Mouse (Mus musculus): ENCODE data around the gene Lrrfip1. TPM values are rescaled to one million over a fixed set of nuclear protein-coding genes. Genes with fewer than 3 reads are reported as not detected.

Lrrfip1 gene
- polyA plus RNA-seq, 1 experiment from 2014 or later, result 50.8 TPM

GRCm38 (mm10) chr1:91046237-91046636, 47.7 kb downstream of the Lrrfip1 start:
- no peaks in the 10 kb centered on the region for H3K36me3 ChIP-seq (ENCODE audit: insufficient read depth, low read length)
- H3K27ac ChIP-seq (ENCODE audit: low read length), result no peak overlapping the region
- no peaks in the 10 kb centered on the region for H3K9me3 ChIP-seq (ENCODE audit: low read length)

GRCm38 (mm10) chr1:91049296-91049695, 50.8 kb downstream of the Lrrfip1 start:
- ATAC-seq (ENCODE audit: low FRiP score, low TSS enrichment), result no peak
- Histone ChIP-seq H3K4me1 (ENCODE audit: insufficient read depth, low read length) (peaks cover 29% of the 10 kb centered on the region), H3K27me3 (ENCODE audit: insufficient read depth, low read length) (no peaks in the 10 kb centered on the region), H3K27ac (ENCODE audit: low read length) (no peak overlapping the region), H3K9me3 (ENCODE audit: low read length) (no peaks in the 10 kb centered on the region), H3K4me3 (ENCODE audit: low read length) (no peak overlapping the region), H3K4me2 (replicated peaks; ENCODE audit: low read depth, low read length) (no peak overlapping the region), H3K9ac (replicated peaks; ENCODE audit: low read length) (no peak overlapping the region), H3K36me3 (ENCODE audit: insufficient read depth, low read length) (no peaks in the 10 kb centered on the region)
- WGBS, result 73% methylated on average over 6 of the region's 6 CpGs

More at GRCm38 (mm10) chr1:91046237-91046636, 47.7 kb downstream of the Lrrfip1 start:
- H3K4me3 ChIP-seq (ENCODE audit: low read length), result no peak overlapping the region
- no peak overlapping the region for H3K9ac ChIP-seq (replicated peaks; ENCODE audit: low read length)
- no peak overlapping the region for H3K4me2 ChIP-seq (replicated peaks; ENCODE audit: low read depth, low read length)
- 44% methylated on average over 5 of the region's 5 CpGs for WGBS
- H3K27me3 ChIP-seq (ENCODE audit: insufficient read depth, low read length), result no peaks in the 10 kb centered on the region
- ATAC-seq (ENCODE audit: low FRiP score, low TSS enrichment), result no peak
- H3K4me1 ChIP-seq (ENCODE audit: insufficient read depth, low read length), result peaks cover 11% of the 10 kb centered on the region; the same call in 1 of the 2 replicates

GRCm38 (mm10) chr1:91051461-91052094, 53.0 kb downstream of the Lrrfip1 start:
- H3K9ac ChIP-seq (replicated peaks; ENCODE audit: low read length), result no peak overlapping the region
- 51% methylated on average over 8 of the region's 8 CpGs for WGBS

GRCm38 (mm10) chr1:91052747-91053181, 54.2 kb downstream of the Lrrfip1 start:
- H3K9me3 ChIP-seq (ENCODE audit: low read length), result no peaks in the 10 kb centered on the region
- no peaks in the 10 kb centered on the region for H3K36me3 ChIP-seq (ENCODE audit: insufficient read depth, low read length)
- under 1% methylated on average over 28 of the region's 28 CpGs for WGBS
- peak overlapping the region; percentile 78 for H3K4me2 ChIP-seq (replicated peaks; ENCODE audit: low read depth, low read length)
- peak overlapping the region; percentile 76 for H3K9ac ChIP-seq (replicated peaks; ENCODE audit: low read length)
- ATAC-seq (ENCODE audit: low FRiP score, low TSS enrichment), result peak; percentile 96
- H3K4me1 ChIP-seq (ENCODE audit: insufficient read depth, low read length), result peaks cover 56% of the 10 kb centered on the region
- peak overlapping the region; percentile 91; the same call in 1 of the 2 replicates for H3K27ac ChIP-seq (ENCODE audit: low read length)
- H3K27me3 ChIP-seq (ENCODE audit: insufficient read depth, low read length), result no peaks in the 10 kb centered on the region
- peak overlapping the region; percentile 62 for H3K4me3 ChIP-seq (ENCODE audit: low read length)

More at GRCm38 (mm10) chr1:91051461-91052094, 53.0 kb downstream of the Lrrfip1 start:
- H3K4me3 ChIP-seq (ENCODE audit: low read length), result no peak overlapping the region
- ATAC-seq (ENCODE audit: low FRiP score, low TSS enrichment), result no peak
- H3K4me2 ChIP-seq (replicated peaks; ENCODE audit: low read depth, low read length), result peak overlapping the region; percentile 78
- H3K36me3 ChIP-seq (ENCODE audit: insufficient read depth, low read length), result no peaks in the 10 kb centered on the region
- no peak overlapping the region for H3K27ac ChIP-seq (ENCODE audit: low read length)
- H3K27me3 ChIP-seq (ENCODE audit: insufficient read depth, low read length), result no peaks in the 10 kb centered on the region
- peaks cover 45% of the 10 kb centered on the region for H3K4me1 ChIP-seq (ENCODE audit: insufficient read depth, low read length)
- no peaks in the 10 kb centered on the region for H3K9me3 ChIP-seq (ENCODE audit: low read length)

- Histone ChIP-seq H3K4me1 (ENCODE audit: insufficient read depth, low read length) (peaks cover 60% of the 10 kb centered on the region), H3K4me3 (ENCODE audit: low read length) (peak overlapping the region; percentile 62), H3K9me3 (ENCODE audit: low read length) (no peaks in the 10 kb centered on the region), H3K27ac (ENCODE audit: low read length) (peak overlapping the region; percentile 91), H3K27me3 (ENCODE audit: insufficient read depth, low read length) (no peaks in the 10 kb centered on the region), H3K36me3 (ENCODE audit: insufficient read depth, low read length) (no peaks in the 10 kb centered on the region), H3K9ac (replicated peaks; ENCODE audit: low read length) (peak overlapping the region; percentile 76), H3K4me2 (replicated peaks; ENCODE audit: low read depth, low read length) (peak overlapping the region; percentile 78)
- WGBS, result 2% methylated on average over 35 of the region's 41 CpGs
- ATAC-seq (ENCODE audit: low FRiP score, low TSS enrichment), result peak; percentile 78
Observed at GRCm38 (mm10) chr1:91053218-91054073, 54.9 kb downstream of the Lrrfip1 start.

GRCm38 (mm10) chr1:91054074-91054471, 55.5 kb downstream of the Lrrfip1 start:
- 32% methylated on average over 10 of the region's 10 CpGs for WGBS
- Histone ChIP-seq H3K9ac (replicated peaks; ENCODE audit: low read length) (peak overlapping the region; percentile 76), H3K27ac (ENCODE audit: low read length) (peak overlapping the region; percentile 91), H3K4me3 (ENCODE audit: low read length) (peak overlapping the region; percentile 62), H3K4me2 (replicated peaks; ENCODE audit: low read depth, low read length) (peak overlapping the region; percentile 78), H3K27me3 (ENCODE audit: insufficient read depth, low read length) (no peaks in the 10 kb centered on the region), H3K4me1 (ENCODE audit: insufficient read depth, low read length) (peaks cover 60% of the 10 kb centered on the region), H3K9me3 (ENCODE audit: low read length) (no peaks in the 10 kb centered on the region), H3K36me3 (ENCODE audit: insufficient read depth, low read length) (no peaks in the 10 kb centered on the region)
- no peak for ATAC-seq (ENCODE audit: low FRiP score, low TSS enrichment)

GRCm38 (mm10) chr1:91054815-91055214, 56.3 kb downstream of the Lrrfip1 start:
- peak overlapping the region; percentile 62 for H3K4me3 ChIP-seq (ENCODE audit: low read length)
- peak overlapping the region; percentile 76 for H3K9ac ChIP-seq (replicated peaks; ENCODE audit: low read length)
- H3K4me2 ChIP-seq (replicated peaks; ENCODE audit: low read depth, low read length), result peak overlapping the region; percentile 78
- H3K27ac ChIP-seq (ENCODE audit: low read length), result peak overlapping the region; percentile 91
- no peak for ATAC-seq (ENCODE audit: low FRiP score, low TSS enrichment)
- 53% methylated on average over 3 of the region's 3 CpGs for WGBS
- no peaks in the 10 kb centered on the region for H3K9me3 ChIP-seq (ENCODE audit: low read length)
- H3K27me3 ChIP-seq (ENCODE audit: insufficient read depth, low read length), result no peaks in the 10 kb centered on the region
- peaks cover 63% of the 10 kb centered on the region for H3K4me1 ChIP-seq (ENCODE audit: insufficient read depth, low read length)
- no peaks in the 10 kb centered on the region for H3K36me3 ChIP-seq (ENCODE audit: insufficient read depth, low read length)

- Histone ChIP-seq H3K36me3 (ENCODE audit: insufficient read depth, low read length) (no peaks in the 10 kb centered on the region), H3K4me1 (ENCODE audit: insufficient read depth, low read length) (peaks cover 72% of the 10 kb centered on the region), H3K9me3 (ENCODE audit: low read length) (no peaks in the 10 kb centered on the region), H3K27ac (ENCODE audit: low read length) (peak overlapping the region; percentile 91; the same call in 1 of the 2 replicates), H3K9ac (replicated peaks; ENCODE audit: low read length) (no peak overlapping the region), H3K4me2 (replicated peaks; ENCODE audit: low read depth, low read length) (peak overlapping the region; percentile 78), H3K4me3 (ENCODE audit: low read length) (peak overlapping the region; percentile 62; the same call in 1 of the 2 replicates), H3K27me3 (ENCODE audit: insufficient read depth, low read length) (no peaks in the 10 kb centered on the region)
- ATAC-seq (ENCODE audit: low FRiP score, low TSS enrichment), result no peak
- 68% methylated on average over 9 of the region's 9 CpGs for WGBS
Observed at GRCm38 (mm10) chr1:91055744-91056143, 57.2 kb downstream of the Lrrfip1 start.

- no peak for ATAC-seq (ENCODE audit: low FRiP score, low TSS enrichment)
- H3K27me3 ChIP-seq (ENCODE audit: insufficient read depth, low read length), result no peaks in the 10 kb centered on the region
- peaks cover 74% of the 10 kb centered on the region for H3K4me1 ChIP-seq (ENCODE audit: insufficient read depth, low read length)
- no peaks in the 10 kb centered on the region for H3K9me3 ChIP-seq (ENCODE audit: low read length)
- no peak overlapping the region for H3K9ac ChIP-seq (replicated peaks; ENCODE audit: low read length)
- no peak overlapping the region for H3K4me3 ChIP-seq (ENCODE audit: low read length)
- WGBS, result 79% methylated on average over 8 of the region's 8 CpGs
- H3K4me2 ChIP-seq (replicated peaks; ENCODE audit: low read depth, low read length), result no peak overlapping the region
- no peak overlapping the region for H3K27ac ChIP-seq (ENCODE audit: low read length)
- no peaks in the 10 kb centered on the region for H3K36me3 ChIP-seq (ENCODE audit: insufficient read depth, low read length)
Observed at GRCm38 (mm10) chr1:91056416-91056815, 57.9 kb downstream of the Lrrfip1 start.

Measured in kidney, embryonic 16.5 days (tissue).